Mouse (Mus musculus): ENCODE measurements around the gene Tfdp2.

Gene Tfdp2

DNA sequence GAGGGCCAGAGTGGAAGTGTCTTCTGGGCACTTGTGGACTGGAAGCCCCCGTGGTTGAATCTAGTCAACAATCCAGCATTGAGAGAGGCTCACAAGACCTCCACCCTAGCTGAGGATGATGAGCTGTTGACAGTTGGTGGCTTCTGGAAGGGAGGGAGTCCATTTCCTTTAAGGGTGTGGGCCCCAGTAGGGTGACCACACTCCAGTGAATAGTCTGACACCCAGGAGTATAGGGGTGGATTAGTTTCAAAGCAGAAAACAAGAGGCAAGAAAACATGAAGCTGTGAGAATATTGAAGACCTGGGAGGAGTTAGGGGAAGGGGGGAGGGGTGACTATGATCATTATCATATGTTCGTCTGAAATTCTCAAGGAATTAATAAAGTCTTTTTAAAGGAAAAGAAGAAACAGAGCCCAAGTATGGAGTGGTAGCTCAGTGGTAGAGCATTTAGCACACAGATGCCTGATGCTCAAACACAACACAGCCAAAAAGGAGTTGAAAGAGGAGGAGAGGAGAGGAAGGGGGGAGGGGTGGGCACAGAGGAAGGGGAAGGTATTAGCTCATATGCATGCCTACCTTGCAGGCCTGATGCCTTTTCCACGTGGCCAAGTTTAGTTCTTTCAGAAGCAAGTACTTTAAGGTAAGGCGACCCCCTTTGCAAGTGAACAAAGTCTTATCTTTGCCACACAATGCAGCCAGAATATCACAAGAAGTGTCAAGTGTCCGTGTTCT lies 173.7 kb downstream of the Tfdp2 start:
- DNase-seq (ENCODE audit: extremely low spot score, low spot score): no peak

DNA sequence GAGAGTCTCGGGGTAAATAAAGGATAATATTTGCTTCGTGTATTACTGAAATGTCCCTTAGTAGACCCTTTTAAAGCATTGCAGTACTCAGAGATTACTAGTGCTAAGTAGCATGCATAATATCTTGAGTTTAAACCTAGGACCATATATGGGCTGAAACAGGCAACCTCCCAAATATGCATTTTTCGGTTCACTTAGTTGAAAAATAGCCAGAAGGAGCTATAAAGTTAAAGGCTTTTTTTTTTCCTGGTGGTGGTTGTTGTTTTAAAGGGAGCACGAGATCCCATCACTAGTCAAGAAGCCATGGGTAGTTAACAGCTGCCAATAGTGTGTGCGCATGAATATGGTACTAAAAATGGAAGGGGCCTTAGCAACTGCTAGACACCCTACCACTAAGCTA lies 175.0 kb downstream of the Tfdp2 start:
- DNase-seq (ENCODE audit: extremely low spot score, low spot score): no peak

All from neural tube, embryonic 10.5 days (tissue).